Mouse (Mus musculus) retina, embryonic 14.5 days (tissue): ENCODE measurements at regions not wholly inside any gene's neighbourhood (a gene's known extent, or its start where the extent isn't known, plus 50 kb on each side); places are given as distances from the start of the nearest gene placed in this dataset.

Experiments
- DNase-seq: peaks from one replicate; pipeline ENCODE4 v3.0.0-alpha.2; 2015; ENCODE audit warnings: low spot score

DNA sequence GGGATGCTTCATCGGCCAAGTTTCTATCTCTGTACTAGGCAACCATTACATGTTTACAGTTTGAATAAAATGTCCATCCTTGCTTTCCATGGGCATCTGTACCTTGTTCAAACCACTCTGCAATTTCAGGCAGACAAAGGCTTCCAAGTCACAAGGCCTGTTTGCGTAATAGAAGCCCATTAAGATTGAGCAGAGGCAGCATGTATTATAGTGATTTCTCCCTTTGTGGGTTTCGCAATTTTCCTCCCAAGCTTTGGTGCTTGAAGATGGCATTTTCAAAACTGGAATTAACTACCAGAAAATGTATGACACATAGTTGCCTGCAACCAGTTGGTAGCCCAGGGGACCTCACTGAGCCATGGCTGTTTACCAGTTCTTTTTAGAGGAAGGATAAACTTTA, 158.9 kb upstream of the Pkn2 start:
- DNase-seq, result no peak

DNA sequence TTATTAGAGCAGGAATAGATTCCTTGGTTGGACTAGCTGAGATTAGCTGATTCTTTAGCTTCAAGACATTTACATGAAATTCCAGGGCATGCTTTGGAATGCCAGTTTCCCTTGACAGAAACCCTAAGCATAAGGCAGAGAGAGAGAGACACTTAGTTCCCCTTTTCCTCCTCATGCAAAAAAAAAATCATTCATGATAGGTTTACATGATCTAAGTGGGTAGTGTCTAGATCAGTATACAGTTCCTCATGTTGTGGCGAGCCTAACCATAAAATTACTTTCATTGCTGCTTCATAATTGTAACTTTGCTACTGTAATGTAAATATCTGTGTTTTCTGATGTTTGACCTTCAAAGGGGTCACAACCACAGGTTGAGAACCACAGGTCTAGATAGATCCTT, 154.3 kb upstream of the Pkn2 start:
- no peak for DNase-seq

DNA sequence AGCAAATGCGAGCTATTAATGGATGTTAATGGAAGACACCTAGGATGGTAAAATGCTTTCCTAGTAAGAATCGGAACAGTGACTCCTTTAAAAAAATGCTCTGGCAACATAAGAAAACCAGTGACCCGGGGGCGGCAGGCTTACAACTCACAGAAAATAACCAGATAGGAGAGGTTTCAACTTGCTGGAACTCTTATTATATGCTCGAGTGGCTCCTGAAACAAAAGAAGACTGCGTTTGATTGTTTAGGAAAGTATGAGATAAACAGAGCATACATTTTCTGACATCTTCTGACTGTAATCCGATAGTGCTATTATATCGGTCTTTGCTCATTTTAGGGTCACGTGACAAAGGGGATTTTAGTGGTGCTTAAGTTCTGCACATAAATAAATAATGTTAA, 152.8 kb upstream of the Pkn2 start:
- no peak for DNase-seq

DNA sequence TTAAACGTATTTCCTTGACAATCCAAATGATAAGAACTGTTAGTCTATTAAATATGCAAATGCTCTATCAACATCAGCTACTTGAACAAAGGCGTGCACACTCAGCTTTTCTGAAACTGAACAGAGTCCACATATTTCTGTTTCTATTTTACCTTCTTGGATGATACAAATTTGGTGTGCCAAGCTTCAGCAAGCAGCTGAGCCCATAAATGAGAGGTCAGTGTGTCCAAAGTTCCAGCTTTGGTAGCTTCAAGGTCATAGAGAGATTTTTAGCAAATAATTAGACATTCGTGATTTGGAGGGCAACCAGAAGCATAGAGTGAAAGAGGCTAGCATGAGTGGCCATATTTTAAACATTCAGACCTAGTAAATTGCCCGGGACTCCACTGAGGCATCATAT, 140.7 kb upstream of the Pkn2 start:
- no peak for DNase-seq

DNA sequence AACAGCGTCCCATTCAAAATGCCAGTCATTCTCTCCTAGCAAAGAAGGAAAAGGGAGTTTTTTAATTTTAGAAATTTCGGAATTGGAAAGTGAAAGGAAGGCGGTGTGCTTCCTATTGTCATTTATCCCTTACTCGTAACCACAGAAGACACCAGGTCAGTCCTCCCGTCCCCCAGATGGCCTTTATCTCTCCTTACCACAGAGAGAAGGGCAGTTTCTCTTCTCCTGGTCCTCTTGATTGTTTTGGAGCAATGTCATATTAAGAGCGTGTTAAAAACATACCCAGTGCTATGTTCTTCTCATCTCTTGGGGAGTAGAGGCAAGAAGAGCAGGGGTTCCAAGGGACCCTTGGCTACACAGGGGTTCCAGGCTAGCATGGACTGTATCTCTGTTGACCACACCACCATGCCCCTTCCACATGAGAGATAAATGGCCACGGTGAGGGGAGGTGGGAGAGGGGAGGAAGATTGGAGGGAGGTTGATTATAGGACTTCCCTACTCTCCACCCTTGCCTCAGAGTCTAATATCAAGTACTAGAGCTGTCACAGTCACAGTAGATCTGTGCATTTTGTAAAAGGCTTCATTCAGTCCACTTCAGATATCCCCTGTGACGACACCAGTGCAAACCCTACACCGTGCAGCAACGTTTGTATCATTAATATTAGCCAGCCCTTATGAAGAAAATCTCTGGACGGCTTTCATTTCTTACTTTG, 139.5 kb upstream of the Pkn2 start:
- no peak for DNase-seq

DNA sequence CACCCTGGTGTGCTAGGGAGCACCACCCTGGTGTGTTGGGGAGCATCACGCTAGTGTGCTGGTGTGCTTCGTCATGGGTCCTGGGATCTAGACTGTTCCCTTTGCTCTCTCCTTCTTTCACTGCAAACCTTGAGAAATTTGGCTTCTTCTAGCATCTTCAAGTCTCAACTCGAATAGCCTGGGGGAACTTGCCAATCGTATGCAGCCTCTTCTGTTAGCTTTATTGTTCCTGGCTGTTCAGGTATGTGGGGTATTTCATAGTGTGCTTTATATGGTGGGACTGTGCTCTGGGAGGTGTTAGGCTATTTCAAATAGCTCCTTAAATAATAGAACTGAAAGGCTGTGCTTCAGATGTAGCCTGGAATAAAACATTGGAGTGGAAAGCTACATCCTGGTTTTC, 135.7 kb upstream of the Pkn2 start:
- DNase-seq, result no peak

DNA sequence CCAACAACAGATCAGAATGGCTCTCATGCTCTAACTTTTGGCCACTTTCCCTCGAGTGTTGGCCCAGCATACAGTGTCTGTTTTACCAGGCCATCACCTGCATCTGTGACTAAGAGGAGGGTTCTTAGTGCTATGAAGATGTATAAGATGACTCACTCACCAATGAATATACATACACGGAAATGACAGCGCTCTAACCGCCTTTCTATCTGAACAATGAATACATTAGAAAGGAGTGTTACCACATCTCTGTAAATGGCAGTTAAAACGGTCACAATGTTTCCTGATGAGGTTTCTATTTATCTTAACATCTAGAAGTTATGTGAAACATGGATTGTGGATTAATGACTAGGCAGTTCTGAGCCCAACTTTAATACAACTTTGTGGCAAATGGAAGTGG, 135.0 kb upstream of the Pkn2 start:
- no peak for DNase-seq

DNA sequence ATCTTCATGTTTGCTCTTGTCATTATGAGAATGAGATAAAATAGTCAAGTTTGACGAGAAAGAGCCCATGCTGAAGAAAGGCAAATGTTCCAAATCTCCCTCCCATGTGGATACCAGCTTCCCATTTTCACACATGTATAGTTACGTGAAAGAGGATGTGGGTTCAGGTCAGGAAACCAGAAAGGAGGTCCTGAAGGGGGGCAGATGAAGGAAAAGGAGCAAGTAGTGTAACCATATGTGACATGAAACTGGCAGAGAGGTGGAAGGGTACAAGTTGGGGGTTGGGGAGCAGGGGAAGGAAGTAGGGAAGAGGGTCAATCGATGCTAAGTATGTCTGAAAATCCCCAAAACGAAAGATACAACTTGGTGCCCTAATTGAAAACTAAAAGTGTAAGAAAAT, 132.6 kb upstream of the Pkn2 start:
- no peak for DNase-seq

DNA sequence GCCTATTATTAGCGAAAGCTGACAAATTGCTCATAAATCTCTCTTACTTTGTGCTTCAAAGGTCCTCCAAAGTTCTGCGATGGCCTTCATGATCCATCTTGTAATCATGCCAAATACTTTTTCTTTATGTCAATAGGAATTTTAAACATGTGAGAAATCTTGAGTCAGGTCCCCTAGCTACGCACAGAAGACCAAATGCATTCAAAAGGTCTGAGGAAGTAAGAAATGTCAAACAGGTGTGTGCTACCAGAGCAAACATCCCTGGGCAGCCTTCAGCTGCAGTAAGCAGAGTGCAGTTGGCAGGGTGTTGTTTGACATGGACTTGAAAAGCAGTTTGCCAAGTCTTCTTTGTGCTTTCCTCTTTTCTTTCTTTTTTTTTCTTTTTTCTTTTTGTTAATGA, 125.2 kb upstream of the Pkn2 start:
- DNase-seq, result no peak

DNA sequence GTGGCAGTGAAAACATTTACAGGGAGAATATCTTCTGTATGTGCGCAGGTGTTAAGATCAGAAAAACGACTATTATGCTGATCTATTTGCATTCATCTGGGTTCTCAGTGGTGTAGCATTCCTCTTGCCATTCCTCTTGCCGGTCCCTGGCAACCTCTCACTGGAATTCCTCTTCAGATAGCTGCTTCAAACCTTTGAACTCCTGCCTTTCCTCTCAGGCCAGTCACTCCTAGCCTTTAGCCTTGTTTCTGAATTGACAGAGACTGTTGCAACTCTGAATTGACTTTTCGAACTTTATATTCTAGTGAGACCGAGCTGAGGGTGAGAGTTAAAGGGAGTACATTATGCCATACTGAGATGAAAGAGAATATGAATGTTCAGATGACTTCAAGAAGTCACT, 120.1 kb upstream of the Pkn2 start:
- DNase-seq, result no peak

DNA sequence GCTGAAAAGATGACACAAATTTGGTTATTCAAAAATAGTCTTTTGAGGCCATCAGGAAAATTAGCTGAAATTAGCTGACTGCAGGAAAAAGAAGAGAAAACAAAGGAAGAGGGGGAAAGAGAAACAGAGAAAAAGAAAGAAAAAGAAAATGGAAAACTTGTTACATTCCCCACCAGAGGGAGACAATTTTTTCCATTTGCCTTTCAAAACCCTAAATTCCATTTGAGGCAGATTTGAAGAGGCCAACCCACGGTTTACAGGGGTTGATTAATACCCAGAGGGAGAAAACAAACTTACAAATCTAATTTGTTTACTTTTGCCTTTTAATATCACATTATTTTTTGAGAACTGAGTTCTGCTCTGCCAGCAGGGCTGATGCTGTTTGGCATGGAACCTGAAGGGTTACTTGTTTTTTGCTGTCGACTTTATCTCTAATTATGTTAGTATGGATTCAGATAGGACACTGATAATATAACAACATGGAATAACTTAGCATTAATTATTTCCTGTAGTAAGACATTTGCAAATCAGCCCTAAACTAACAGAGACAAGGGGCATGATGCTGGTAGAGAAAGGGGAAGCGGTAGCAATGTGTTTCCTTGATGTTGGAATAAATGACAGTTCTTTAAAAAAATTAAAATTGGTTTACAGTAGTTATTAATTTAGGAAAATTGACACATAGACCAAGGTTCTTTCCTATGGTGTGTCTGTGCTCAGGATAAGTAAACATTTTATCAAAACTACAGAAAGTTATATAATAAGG, 114.4 kb upstream of the Pkn2 start:
- no peak for DNase-seq

DNA sequence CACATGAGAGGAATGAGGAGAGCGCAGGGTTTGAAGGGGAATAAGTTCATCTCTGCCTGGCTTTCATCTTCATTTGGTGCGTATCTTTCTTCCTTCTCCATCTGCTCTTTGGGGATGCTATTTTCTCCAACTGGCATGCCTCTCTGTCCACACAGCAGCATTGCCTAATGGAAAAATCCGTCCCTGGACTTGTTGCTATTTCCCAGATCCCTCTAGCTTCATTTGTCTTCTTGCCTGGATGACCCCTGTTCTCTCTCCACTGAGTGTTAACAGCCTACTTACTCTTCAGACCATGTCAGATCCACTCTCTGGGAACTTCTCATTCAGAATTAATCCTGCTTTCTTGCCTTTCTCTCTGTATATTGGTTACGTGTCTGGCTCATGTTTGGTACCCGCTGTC, 102.7 kb upstream of the Pkn2 start:
- no peak for DNase-seq

DNA sequence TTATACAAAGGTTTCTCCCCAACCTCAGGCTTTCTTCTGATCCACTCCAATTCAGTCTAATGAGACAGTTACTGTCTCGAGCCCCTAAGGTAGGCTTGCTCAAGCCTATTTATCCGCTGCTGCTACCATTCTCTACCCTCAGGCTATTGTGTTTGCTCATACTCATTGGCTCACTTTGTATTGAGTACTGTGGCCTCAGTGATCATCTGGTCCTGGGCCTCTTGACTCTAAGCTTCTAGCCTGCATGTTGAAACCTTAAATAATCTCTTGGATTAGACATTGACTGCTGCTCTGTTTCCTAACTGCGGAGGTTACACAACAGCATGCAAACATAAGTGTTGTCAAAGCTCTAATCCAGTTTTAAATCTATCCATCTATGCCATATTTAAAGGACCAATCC, 99.4 kb upstream of the Pkn2 start:
- DNase-seq, result no peak

DNA sequence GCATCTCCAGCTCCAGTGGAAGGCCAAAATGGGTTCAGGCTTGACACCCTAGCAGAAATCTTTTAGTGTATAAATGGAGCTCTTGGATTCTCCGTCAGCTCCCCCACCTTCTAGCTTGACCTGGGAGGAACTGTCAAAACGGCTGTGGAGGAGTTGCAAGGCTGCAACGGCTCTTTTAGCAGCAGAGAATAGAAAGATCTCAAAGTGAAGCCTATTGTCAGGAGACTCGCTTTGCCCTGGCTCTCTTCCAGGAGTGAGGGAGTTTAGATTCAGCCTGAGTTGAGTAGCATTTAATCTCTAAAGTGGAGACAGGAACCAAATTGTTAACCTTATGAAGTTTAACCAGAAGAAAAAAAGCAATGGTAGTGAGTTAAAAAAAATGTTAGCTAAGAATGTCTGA, 97.4 kb upstream of the Pkn2 start:
- DNase-seq, result no peak

DNA sequence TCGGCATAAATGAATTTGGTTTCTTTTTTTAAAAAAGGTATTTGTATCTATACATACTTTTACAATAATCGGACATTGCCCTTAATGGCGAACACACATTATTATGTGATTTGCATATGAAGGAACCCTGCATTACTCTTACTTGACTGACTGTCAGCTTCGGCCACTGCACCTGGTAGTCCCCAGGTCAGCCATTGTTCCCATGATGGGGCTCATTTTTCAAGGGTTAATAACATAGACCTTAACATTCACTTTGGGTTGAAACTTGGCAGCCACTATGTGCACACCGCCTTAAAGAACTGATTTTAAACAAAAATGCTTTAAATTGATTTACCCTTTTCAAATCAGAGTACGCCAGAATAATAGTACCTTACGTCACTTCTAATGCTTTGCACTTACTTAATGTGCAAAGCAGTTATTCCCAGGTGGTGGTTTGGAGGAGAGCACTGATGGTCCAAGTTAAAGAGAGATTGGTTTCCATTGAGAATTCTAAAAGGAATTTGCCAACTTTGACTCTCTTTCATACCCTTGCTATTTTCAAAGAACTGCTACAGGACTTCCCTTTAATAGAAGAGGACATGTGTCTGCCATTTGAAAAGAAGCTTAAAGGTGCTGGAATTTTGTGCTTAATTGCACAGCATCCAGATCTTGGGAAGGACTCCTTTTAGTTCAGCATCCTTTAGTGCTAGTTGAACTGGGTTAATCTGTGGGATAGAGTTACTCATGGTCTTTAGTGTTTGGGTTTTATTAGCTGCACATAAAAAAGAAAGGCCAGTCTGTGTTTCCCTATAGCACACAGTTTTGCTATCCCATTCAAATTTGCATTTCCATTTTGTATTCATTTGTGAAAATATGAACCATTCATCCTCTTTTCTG, 95.0 kb upstream of the Pkn2 start:
- no peak for DNase-seq

DNA sequence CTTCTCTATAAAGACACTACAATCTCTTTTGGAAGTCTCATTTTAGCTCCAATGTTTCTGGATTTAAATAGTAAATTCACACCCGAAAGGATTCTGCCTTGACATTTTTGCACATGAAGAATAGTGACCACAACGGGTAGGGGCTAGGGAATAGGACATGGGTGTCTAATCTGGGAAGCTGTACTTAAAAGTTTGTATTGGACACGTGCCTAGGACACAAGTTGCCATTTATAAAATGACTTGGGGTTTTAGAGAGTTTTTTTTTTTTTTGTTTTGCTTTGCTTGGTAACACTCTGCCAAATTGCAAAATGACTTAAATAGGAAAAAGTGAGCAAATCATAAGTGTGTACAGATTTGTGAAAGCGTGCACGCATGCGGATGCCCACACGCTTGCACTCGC, 93.8 kb upstream of the Pkn2 start:
- no peak for DNase-seq

DNA sequence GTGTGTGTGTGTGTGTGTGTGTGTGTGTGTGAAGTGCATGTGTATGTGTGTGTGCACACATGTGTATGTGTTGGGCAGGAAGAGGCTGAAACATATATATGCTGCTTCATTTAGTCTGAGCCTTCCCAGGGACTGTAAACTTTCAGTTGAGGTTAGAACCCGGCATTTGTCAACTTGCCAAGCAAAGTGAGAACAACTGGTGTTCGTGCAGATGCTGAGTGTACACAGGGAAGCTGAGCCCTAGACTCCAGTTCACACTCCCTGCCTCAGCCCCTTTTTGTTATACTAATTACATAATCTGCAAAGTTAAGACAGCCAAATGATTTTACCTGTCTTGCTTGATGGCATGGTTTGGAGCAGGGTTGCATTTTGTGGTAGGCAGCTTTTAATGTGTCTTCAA, 87.7 kb upstream of the Pkn2 start:
- DNase-seq, result no peak

DNA sequence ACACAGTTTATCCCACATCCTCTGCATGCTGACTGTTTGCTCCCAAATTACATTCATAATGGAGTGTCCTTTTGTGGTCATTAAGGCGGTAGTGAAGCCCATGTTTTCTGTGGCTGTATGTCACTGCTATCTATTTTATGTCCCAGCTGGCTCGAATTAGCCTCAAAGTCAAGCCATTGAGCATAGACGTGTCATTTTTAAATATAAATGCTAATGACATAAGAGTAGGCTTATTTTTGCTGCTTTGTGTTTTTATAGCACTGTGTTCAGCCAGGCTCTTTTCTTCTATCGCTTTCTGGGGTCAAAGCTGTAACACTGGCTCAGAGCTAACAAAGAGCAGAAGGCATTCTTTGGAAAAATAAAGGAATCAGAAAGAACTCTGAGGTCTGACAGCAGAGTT, 83.8 kb upstream of the Pkn2 start:
- DNase-seq, result no peak

DNA sequence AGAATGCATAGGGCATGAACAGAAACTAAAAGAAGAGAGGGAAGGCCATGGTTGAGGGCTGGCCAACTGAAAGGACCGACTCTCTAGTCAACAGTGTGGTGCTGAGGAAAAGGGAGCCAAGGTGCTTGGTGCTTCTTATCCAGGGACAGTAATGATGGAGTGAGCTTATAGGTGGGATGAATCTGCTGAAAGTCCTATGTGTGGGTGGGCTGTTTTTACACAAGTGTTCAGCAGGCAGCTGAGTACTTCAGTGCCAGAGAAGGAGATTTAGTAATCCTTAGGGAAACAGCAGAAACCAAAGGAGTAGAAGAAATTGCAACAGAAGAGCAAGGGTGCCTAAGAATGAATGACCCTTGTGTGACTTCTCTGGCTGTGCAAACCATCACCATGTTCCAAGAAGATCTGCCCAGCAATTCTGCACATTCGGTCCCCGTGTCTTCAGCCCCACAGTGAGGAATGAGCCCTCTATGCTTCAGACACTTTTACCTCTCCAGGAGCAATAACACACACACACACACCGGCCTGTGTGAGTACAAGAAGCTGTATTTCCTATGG, 82.1 kb upstream of the Pkn2 start:
- DNase-seq, result no peak

DNA sequence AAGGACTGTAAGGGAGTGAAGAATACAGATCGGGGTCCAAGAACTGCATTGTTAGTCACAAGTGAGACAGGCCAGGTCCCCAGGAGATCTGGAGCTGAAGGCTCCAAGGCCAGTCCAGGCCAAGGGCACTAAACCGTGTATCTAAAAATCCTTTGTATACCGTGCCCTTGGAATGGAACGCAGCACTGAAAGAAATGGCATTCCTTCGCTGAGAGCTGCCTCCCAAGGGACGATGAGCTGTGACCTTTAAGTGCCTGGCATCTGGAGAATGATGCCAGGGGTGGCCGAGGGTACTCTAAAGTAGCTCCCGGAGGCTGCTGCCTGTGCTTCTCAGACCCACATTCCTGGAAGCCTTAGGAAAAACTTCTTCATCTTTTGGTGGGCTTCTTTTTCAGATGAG, 76.0 kb upstream of the Pkn2 start:
- DNase-seq, result no peak

DNA sequence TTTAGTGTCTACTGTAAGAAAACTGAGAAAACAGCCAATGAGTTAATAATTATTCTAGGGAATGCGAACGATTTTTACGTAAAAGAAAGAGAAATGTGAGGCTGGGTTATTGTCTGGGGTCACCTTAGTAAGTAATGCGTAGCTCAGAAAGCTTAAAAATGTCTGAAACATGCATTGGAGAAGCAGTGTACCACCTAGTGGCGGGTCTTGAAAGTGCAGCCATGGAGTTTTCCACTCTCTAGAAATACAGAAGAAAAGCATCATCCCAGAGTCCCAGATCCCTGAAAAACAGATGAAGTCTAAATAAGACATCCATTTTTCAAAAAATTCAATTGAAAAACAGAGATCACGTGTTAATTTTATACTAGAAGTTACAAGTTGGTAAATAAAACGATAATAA, 67.0 kb upstream of the Pkn2 start:
- peak; percentile 84 for DNase-seq

DNA sequence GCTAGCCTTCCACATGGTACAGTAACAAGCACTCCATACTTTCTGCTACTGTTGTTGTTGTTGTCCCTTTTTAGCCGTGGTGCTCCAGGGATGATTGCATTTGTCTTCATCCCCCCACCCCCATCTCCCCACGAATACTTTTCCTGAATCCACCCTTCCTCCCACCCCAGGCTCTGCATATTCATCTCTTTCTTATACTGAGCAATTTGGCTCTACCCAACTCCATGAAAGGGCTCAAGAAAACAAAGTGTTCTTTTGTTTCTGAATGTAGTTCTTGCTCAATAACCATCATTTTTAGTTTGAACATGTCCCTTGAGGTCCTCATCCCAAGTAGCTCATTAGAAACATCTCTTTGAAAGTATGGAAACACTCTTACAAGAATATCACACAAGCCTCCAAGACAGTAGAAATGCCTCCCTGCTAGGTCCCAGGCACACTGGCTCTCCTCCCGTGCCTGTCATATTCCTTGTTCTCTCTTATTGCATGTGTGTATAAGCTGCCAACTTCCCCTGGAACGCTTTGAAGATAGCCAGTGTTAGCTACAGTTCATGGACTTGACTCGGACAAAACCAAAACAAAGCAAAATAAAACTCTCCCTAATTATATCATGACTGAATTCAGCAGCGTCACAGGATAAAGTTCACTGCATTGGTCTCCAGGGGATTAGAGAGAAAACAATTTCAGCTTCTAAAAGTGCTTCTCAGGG, 59.7 kb upstream of the Pkn2 start:
- no peak for DNase-seq
